Comparison of ENCODE assay signal across 10 mouse cellular contexts in genomic region chr1:58358958-58359901, GRCm38 (mm10). TPM values are rescaled to one million over a fixed set of nuclear protein-coding genes. Genes with fewer than 3 reads are reported as not detected.
DNase-seq lines count a peak whose midpoint lies in the region; ATAC-seq and TF ChIP-seq lines count a peak whose summit lies in the region.
"Had no signal": no experiment of that assay in that cellular context is flagged by ENCODE, and none has a peak within 500 bp of the region (broad histone marks: within the 10 kb centered on the region; RNA-seq: fewer than 3 reads in every experiment).

No protein-coding gene starts in this region.

- H3K27me3 ChIP-seq in E14TG2a.4 (ENCODE audit: insufficient read depth, low read length): no peaks in the 10 kb centered on the region
- H3K27me3 ChIP-seq: embryonic facial prominence, embryonic 12.5 days; liver, embryonic 15.5 days had no signal

- H3K36me3 ChIP-seq in E14TG2a.4 (ENCODE audit: insufficient read depth, low read length): no peaks in the 10 kb centered on the region
- H3K36me3 ChIP-seq: embryonic facial prominence, embryonic 12.5 days; liver, embryonic 15.5 days had no signal

- H3K9me3 ChIP-seq in E14TG2a.4 (ENCODE audit: low read length): peaks cover 8% of the 10 kb centered on the region
- H3K9me3 ChIP-seq: embryonic facial prominence, embryonic 12.5 days; liver, embryonic 15.5 days had no signal

- peak overlapping the region; percentile 54 for H3K4me3 ChIP-seq in E14TG2a.4 (replicated peaks; ENCODE audit: low read length)
- H3K4me3 ChIP-seq: embryonic facial prominence, embryonic 12.5 days; liver, embryonic 15.5 days had no signal

- peak; percentile 94 for DNase-seq in adipocyte (ENCODE audit: low spot score)
- peak; percentile 64 for DNase-seq in gastrocnemius, postnatal 25 days
- peak; percentile 26 to 32 for DNase-seq in layer of hippocampus, postnatal 36 days
- peak; percentile 45 to 47 for DNase-seq in right cerebral cortex, postnatal 10 days (ENCODE audit: low spot score in 2 of 2)
- no peak for DNase-seq in ovary, postnatal 14 days (ENCODE audit: low spot score)
- DNase-seq in cerebellum, postnatal 4 days (ENCODE audit: low spot score in 2 of 2): no peak

- peaks cover 27% of the 10 kb centered on the region for H3K4me1 ChIP-seq in E14TG2a.4 (replicated peaks; ENCODE audit: low read depth, low read length)
- H3K4me1 ChIP-seq: embryonic facial prominence, embryonic 12.5 days; liver, embryonic 15.5 days had no signal

- TF ChIP-seq CTCF in E14TG2a.4 (conservative IDR thresholded peaks at IDR 0.05; ENCODE audit: low read length): no peak

- no peak for ATAC-seq in erythroid progenitor cell, adult 5-6 weeks (replicated peaks; ENCODE audit: low FRiP score, poor library complexity, severe bottlenecking)

RNA-seq across cellular contexts. Expression of gene Bzw1, which starts 33.5 kb away (rescaled TPM):
- total RNA-seq in gastrocnemius, postnatal 25 days (2021): 10 to 100 TPM; 43.5 to 49.1 TPM
- 100 to 1,000 TPM; 120 to 128 TPM for total RNA-seq in layer of hippocampus, postnatal 36 days (2021)
- total RNA-seq in erythroid progenitor cell, adult 5-6 weeks (2015; ENCODE audit: low replicate concordance): 49.4 and 63.3 TPM in 2 replicates
- total RNA-seq in erythroid progenitor cell, adult 5-6 weeks (2017; ENCODE audit: low replicate concordance): 26.5 and 36.8 TPM in 2 replicates

Comparison
In these comparisons a context has a peak if more than half of its experiments do, and no peak if none do; other contexts are left out.
1. DNase-seq: peak in adipocyte (single experiment), gastrocnemius, postnatal 25 days (single experiment), layer of hippocampus, postnatal 36 days (2 of 2) and right cerebral cortex, postnatal 10 days (2 of 2); none in ovary, postnatal 14 days (single experiment) and cerebellum, postnatal 4 days (0 of 2).